Mouse (Mus musculus): ENCODE measurements around the gene Ormdl3. TPM values are rescaled to one million over a fixed set of nuclear protein-coding genes. Genes with fewer than 3 reads are reported as not detected.
"Not testable (repeated sequence)": the region's sequence is repeated elsewhere in the genome, so short reads cannot be mapped to it uniquely, and the experiment has no call there.

Ormdl3 gene
- polyA plus RNA-seq (2015; fragmentation: Nextera tagmentation; extraction: Ambion mirVana) = 54.6 and 55.2 TPM in 2 replicates

DNA sequence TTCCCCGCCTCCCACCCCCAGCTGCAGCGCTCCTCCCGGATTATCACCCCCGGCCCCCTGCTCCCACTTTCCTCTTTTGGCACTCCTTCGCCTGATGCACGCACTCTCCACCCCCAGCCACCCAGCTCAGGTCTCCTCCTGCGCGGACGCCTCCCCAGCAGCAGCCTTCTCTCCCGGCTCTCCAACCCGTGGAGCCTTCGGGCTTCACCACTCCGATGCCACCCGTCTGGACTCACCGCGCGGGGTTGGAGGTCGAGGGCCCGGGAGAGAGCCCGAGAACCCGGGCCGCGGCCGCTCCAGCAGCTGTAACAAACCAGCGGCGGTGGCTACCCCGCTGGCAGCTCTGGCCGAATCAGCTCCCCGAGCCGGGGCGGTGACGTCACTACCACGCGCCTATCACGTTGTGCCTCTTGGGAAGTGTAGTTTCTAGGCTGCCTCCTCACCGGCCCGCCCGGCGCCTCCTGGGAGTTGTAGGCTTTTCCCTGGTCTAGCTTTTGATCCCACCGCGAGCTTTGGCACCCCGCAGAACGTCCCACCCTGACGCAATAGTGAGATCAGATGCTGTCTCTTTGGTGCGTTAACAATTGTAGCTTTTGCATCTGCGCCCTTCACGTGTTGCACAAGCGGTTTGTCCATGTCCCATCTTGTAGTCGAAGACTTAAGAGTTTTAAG is at the start of gene Ormdl3:
Gene Ormdl3, minus strand, starts transcription at position 477 of the 672 bp plus-strand sequence.
- under 1% methylated on average over 49 of the region's 49 CpGs for WGBS
- H3K4me2 ChIP-seq = peak within 1 kb of the TSS; percentile 83
- H3K4me3 ChIP-seq = peak within 1 kb of the TSS; percentile 76
- peaks cover 39% of the 10 kb centered on the region for H3K4me1 ChIP-seq
- peaks cover 15% of the 10 kb centered on the region; the same call in 1 of the 2 replicates for H3K36me3 ChIP-seq
- H3K27ac ChIP-seq = peak within 1 kb of the TSS; percentile 90
- ATAC-seq (ENCODE audit: borderline replicate concordance, extremely low read depth, low FRiP score, low TSS enrichment) = peak; percentile 93
- H3K9me3 ChIP-seq = no peaks in the 10 kb centered on the region
- H3K9ac ChIP-seq = peak within 1 kb of the TSS; percentile 81
- 0 out of 2 replicates have a peak, but pooled peaks cover 5% of the 10 kb centered on the region for H3K27me3 ChIP-seq

GRCm38 (mm10) chr11:98635312-98635970 is 48.3 kb upstream of the Ormdl3 start:
- not testable (repeated sequence) for H3K36me3 ChIP-seq; H3K27me3 ChIP-seq; H3K9ac ChIP-seq; H3K4me3 ChIP-seq; H3K27ac ChIP-seq; H3K4me1 ChIP-seq; H3K4me2 ChIP-seq; ATAC-seq (ENCODE audit: borderline replicate concordance, extremely low read depth, low FRiP score, low TSS enrichment); H3K9me3 ChIP-seq
- WGBS = 32% methylated on average over 10 of the region's 10 CpGs

- Histone ChIP-seq H3K4me3 (no peak overlapping the region), H3K27me3 (no peaks in the 10 kb centered on the region), H3K36me3 (no peaks in the 10 kb centered on the region), H3K27ac (no peak overlapping the region), H3K4me2 (no peak overlapping the region), H3K9ac (no peak overlapping the region), H3K9me3 (no peaks in the 10 kb centered on the region), H3K4me1 (no peaks in the 10 kb centered on the region)
- 82% methylated on average over 5 of the region's 5 CpGs for WGBS
- no peak for ATAC-seq (ENCODE audit: borderline replicate concordance, extremely low read depth, low FRiP score, low TSS enrichment)
Measured at GRCm38 (mm10) chr11:98630646-98631045, 43.5 kb upstream of the Ormdl3 start.

- H3K9me3 ChIP-seq = no peaks in the 10 kb centered on the region
- no peak overlapping the region for H3K4me3 ChIP-seq
- no peaks in the 10 kb centered on the region for H3K36me3 ChIP-seq
- H3K4me1 ChIP-seq = no peaks in the 10 kb centered on the region
- H3K27me3 ChIP-seq = no peaks in the 10 kb centered on the region
- 94% methylated on average over 3 of the region's 3 CpGs for WGBS
- no peak overlapping the region for H3K27ac ChIP-seq
- H3K9ac ChIP-seq = no peak overlapping the region
- no peak overlapping the region for H3K4me2 ChIP-seq
- no peak for ATAC-seq (ENCODE audit: borderline replicate concordance, extremely low read depth, low FRiP score, low TSS enrichment)
Measured at GRCm38 (mm10) chr11:98628706-98629105, 41.5 kb upstream of the Ormdl3 start.

DNA sequence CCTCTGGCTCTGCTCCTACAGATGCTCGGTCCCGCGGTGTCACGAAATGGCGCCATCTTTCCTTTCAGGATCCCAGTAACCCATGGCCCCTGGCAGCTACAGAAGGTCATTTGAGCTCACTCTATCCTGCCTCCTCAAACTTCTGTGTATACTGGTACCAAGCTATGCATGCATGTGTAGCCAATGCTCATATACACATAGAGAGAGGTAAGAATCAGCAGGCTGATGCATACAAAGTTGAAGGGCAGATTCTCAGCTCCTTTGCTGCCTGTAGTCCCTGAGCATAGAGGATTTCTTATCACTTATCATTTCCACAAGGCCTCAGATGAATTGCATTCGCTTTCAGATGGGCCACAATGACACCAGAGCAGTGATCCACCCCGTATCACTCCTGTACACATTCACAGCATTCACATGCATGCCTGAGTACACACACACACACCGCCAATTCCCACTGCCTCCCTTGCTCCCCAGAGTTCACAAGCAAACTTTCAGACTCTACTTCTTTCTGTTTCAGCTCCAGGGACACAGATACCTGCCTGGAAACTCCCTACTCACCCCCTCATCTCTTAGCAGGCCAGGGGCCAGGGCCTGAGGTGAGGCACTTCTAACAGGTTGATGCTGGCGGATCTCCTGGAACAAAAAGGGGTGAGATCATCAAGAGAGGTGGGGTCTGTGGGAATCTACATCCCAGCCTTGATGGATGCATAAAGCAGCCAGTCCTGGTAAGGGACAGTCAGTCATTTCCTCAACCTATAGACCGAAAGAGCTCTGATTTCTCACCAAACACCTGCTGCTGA is 38.6 kb upstream of the Ormdl3 start, which contains the start of the genes Gm12355 and Gsdma3:
Gene Gm12355, minus strand, starts transcription at position 51 of the 800 bp plus-strand sequence.
Gene Gsdma3, plus strand, starts transcription at position 750 of the 800 bp plus-strand sequence.
- Histone ChIP-seq H3K9ac (no peak within 1 kb of the TSS), H3K4me3 (no peak within 1 kb of the TSS), H3K9me3 (no peaks in the 10 kb centered on the region), H3K36me3 (no peaks in the 10 kb centered on the region), H3K27ac (no peak within 1 kb of the TSS), H3K27me3 (no peaks in the 10 kb centered on the region), H3K4me2 (no peak within 1 kb of the TSS), H3K4me1 (no peaks in the 10 kb centered on the region)
- 89% methylated on average over 10 of the region's 10 CpGs for WGBS
- no peak for ATAC-seq (ENCODE audit: borderline replicate concordance, extremely low read depth, low FRiP score, low TSS enrichment)

- H3K9me3 ChIP-seq; H3K36me3 ChIP-seq; H3K9ac ChIP-seq; H3K4me1 ChIP-seq; H3K27ac ChIP-seq; H3K4me2 ChIP-seq; H3K4me3 ChIP-seq; H3K27me3 ChIP-seq; ATAC-seq (ENCODE audit: borderline replicate concordance, extremely low read depth, low FRiP score, low TSS enrichment): not testable (repeated sequence)
- WGBS = 84% methylated on average over 2 of the region's 2 CpGs
Measured at GRCm38 (mm10) chr11:98624381-98624780, 37.2 kb upstream of the Ormdl3 start.

DNA sequence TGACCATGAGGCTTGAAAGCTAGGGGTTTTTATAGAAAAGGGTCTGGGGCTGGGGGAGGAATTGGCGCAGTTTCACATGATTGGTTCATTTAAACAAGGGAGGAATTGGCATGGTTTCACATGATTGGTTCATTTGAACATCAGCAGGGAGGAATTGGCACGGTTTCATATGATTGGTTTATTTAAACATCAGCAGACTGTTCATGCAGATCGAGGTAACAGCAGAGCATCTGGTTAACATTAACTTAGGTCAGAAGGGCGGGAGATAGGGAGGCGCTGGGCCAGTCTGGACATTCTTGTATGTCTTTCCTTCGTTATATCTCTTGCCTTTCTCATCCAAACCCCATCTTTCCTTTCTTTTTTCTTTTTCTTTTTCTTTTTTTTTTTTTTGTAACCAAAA is 36.8 kb upstream of the Ormdl3 start:
- not testable (repeated sequence) for H3K27ac ChIP-seq; H3K9ac ChIP-seq; H3K27me3 ChIP-seq; H3K4me1 ChIP-seq; ATAC-seq (ENCODE audit: borderline replicate concordance, extremely low read depth, low FRiP score, low TSS enrichment); H3K36me3 ChIP-seq; H3K9me3 ChIP-seq; H3K4me3 ChIP-seq; H3K4me2 ChIP-seq
- WGBS = 68% methylated on average over 6 of the region's 6 CpGs

DNA sequence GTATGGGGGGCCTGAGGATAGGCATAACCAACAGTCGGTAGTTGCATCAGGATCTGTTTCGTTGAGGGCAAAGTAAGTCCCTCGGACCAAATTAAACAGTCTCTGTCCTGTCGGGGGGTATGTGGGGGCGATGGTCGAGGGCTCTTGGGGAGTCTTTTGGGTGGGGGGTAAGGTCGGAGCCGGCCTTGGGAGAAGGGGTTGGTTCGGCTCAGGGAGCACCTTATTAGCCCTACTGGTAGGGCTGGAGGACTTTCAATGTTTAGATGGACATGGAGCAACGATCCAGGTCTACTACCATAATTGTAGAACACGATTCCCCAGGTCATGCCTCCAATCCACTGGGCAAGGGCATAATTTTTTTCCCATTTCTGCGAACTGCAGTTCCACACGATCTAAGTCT is 33.6 kb upstream of the Ormdl3 start:
- H3K27ac ChIP-seq = no peak overlapping the region
- no peak for ATAC-seq (ENCODE audit: borderline replicate concordance, extremely low read depth, low FRiP score, low TSS enrichment)
- H3K4me3 ChIP-seq = no peak overlapping the region
- WGBS = 87% methylated on average over 13 of the region's 13 CpGs
- H3K9me3 ChIP-seq = no peaks in the 10 kb centered on the region
- H3K36me3 ChIP-seq = no peaks in the 10 kb centered on the region
- no peak overlapping the region for H3K4me2 ChIP-seq
- H3K9ac ChIP-seq = no peak overlapping the region
- H3K4me1 ChIP-seq = no peaks in the 10 kb centered on the region
- no peaks in the 10 kb centered on the region for H3K27me3 ChIP-seq

- H3K4me1 ChIP-seq = peaks cover under 1% of the 10 kb centered on the region; the same call in 1 of the 2 replicates
Measured at GRCm38 (mm10) chr11:98606763-98607162, 19.6 kb upstream of the Ormdl3 start.

GRCm38 (mm10) chr11:98604911-98605310 is 17.7 kb upstream of the Ormdl3 start:
- H3K4me2 ChIP-seq; H3K36me3 ChIP-seq; H3K9me3 ChIP-seq; H3K4me1 ChIP-seq; H3K27ac ChIP-seq; H3K4me3 ChIP-seq; H3K9ac ChIP-seq; ATAC-seq (ENCODE audit: borderline replicate concordance, extremely low read depth, low FRiP score, low TSS enrichment): not testable (repeated sequence)
- peaks cover 19% of the 10 kb centered on the region; the same call in 1 of the 2 replicates for H3K27me3 ChIP-seq
- 55% methylated on average over 6 of the region's 6 CpGs for WGBS

More at GRCm38 (mm10) chr11:98606763-98607162, 19.6 kb upstream of the Ormdl3 start:
- no peak overlapping the region for H3K9ac ChIP-seq
- 3% methylated on average over 3 of the region's 3 CpGs for WGBS
- no peak overlapping the region for H3K4me2 ChIP-seq
- H3K36me3 ChIP-seq = no peaks in the 10 kb centered on the region
- no peak overlapping the region for H3K4me3 ChIP-seq
- H3K9me3 ChIP-seq = no peaks in the 10 kb centered on the region
- peaks cover 4% of the 10 kb centered on the region; the same call in 1 of the 2 replicates for H3K27me3 ChIP-seq
- H3K27ac ChIP-seq = no peak overlapping the region
- ATAC-seq (ENCODE audit: borderline replicate concordance, extremely low read depth, low FRiP score, low TSS enrichment) = peak; percentile 55; the same call in 1 of the 2 replicates

GRCm38 (mm10) chr11:98603953-98604352 is 16.8 kb upstream of the Ormdl3 start:
- no peak overlapping the region for H3K9ac ChIP-seq
- H3K4me3 ChIP-seq = no peak overlapping the region
- peaks cover 28% of the 10 kb centered on the region for H3K27me3 ChIP-seq
- no peak overlapping the region for H3K4me2 ChIP-seq
- H3K9me3 ChIP-seq = no peaks in the 10 kb centered on the region
- ATAC-seq (ENCODE audit: borderline replicate concordance, extremely low read depth, low FRiP score, low TSS enrichment) = no peak
- peaks cover 14% of the 10 kb centered on the region; the same call in 1 of the 2 replicates for H3K4me1 ChIP-seq
- no peak overlapping the region for H3K27ac ChIP-seq
- H3K36me3 ChIP-seq = no peaks in the 10 kb centered on the region
- 80% methylated on average over 2 of the region's 2 CpGs for WGBS
